Mouse (Mus musculus) stomach, embryonic 16.5 days (tissue): ENCODE measurements around the gene Ctla4. TPM values are rescaled to one million over a fixed set of nuclear protein-coding genes. Genes with fewer than 3 reads are reported as not detected.

Experiments
- ATAC-seq: fragments of 200-750 bp; cut with Nextera tagmentation; 2 replicates; pipeline ENCODE4 v1.8.0; 2017; ENCODE audit warnings: moderate number of reproducible peaks, moderate TSS enrichment; ENCODE audit not compliant: insufficient read depth, low FRiP score
- H3K27ac ChIP-seq: fragments of 300-500 bp; sonication (generic); 2 replicates; pipeline ENCODE4 v1.5.1; 2014; ENCODE audit warnings: low read length
- H3K27me3 ChIP-seq: fragments of 300-500 bp; sonication (generic); 2 replicates; pipeline ENCODE4 v1.6.1; 2014; ENCODE audit warnings: low read length, control low read depth, mixed read lengths; ENCODE audit not compliant: control insufficient read depth, insufficient read depth
- H3K36me3 ChIP-seq: fragments of 300-500 bp; sonication (generic); 2 replicates; pipeline ENCODE4 v1.6.1; 2014; ENCODE audit warnings: low read length; ENCODE audit not compliant: control insufficient read depth, insufficient read depth
- H3K4me1 ChIP-seq: fragments of 300-500 bp; sonication (generic); 2 replicates; pipeline ENCODE4 v1.6.1; 2014; ENCODE audit warnings: low read length, control low read depth, mixed read lengths; ENCODE audit not compliant: control insufficient read depth, insufficient read depth
- H3K4me2 ChIP-seq: fragments of 300-500 bp; sonication (generic); 2 replicates; pipeline ENCODE4 v1.6.1; 2014; ENCODE audit warnings: low read depth, low read length, mixed read lengths
- H3K4me3 ChIP-seq: fragments of 300-500 bp; sonication (generic); replicated peaks from 2 replicates; pipeline ENCODE4 v1.5.1; 2014; ENCODE audit warnings: mild to moderate bottlenecking, low read length
- H3K9ac ChIP-seq: fragments of 300-500 bp; sonication (generic); 2 replicates; pipeline ENCODE4 v1.6.1; 2014; ENCODE audit warnings: low read length
- H3K9me3 ChIP-seq: fragments of 300-500 bp; sonication (generic); replicated peaks from 2 replicates; pipeline ENCODE4 v1.6.1; 2016; ENCODE audit warnings: low read length, control low read depth; ENCODE audit not compliant: control insufficient read depth
- WGBS: fragments of 180-500 bp; shearing (Covaris S2); extraction: QIAGEN DNeasy Blood & Tissue Kit; methylation state at CpG from one replicate; pipeline ENCODE4 v1.1.7; 2014; 5-methylcytosine and 5-hydroxymethylcytosine counted together
- polyA plus RNA-seq: library from polyadenylated mRNA; unstranded; fragments of >200 nt; fragmentation: Nextera tagmentation; extraction: Ambion mirVana; gene quantifications from 2 replicates; pipeline ENCODE4 v1.2.1, GENCODE M21; 2015

The Ctla4 gene
- polyA plus RNA-seq, 1 experiment from 2014 or later = not detected

DNA sequence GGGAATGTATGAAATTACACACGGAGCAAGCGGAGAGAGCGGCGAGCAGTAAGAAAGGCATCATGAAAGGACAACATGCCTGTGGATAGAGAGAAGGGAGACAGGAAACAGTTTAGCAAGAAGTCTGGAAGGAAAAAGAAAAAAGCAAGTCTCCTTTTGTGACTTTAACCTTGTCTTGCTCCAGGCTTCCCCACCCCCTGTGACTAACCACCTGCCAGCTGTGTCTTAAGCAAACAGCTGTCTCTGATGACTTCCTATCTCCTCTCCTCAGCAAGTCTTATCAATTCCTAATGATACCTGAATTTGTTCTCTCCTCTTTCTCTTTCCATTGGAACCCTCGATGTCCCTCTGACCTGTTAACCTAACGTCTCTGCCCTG, 34.0 kb upstream of the Ctla4 start:
- no peak overlapping the region for H3K9ac ChIP-seq
- H3K27me3 ChIP-seq = no peaks in the 10 kb centered on the region
- H3K36me3 ChIP-seq = no peaks in the 10 kb centered on the region
- ATAC-seq = peak; percentile 25; the same call in 1 of the 2 replicates
- H3K9me3 ChIP-seq = no peaks in the 10 kb centered on the region
- no peak overlapping the region for H3K4me2 ChIP-seq
- 67% methylated on average over 6 of the region's 6 CpGs for WGBS
- H3K4me1 ChIP-seq = no peaks in the 10 kb centered on the region
- H3K27ac ChIP-seq = no peak overlapping the region
- no peak overlapping the region for H3K4me3 ChIP-seq

DNA sequence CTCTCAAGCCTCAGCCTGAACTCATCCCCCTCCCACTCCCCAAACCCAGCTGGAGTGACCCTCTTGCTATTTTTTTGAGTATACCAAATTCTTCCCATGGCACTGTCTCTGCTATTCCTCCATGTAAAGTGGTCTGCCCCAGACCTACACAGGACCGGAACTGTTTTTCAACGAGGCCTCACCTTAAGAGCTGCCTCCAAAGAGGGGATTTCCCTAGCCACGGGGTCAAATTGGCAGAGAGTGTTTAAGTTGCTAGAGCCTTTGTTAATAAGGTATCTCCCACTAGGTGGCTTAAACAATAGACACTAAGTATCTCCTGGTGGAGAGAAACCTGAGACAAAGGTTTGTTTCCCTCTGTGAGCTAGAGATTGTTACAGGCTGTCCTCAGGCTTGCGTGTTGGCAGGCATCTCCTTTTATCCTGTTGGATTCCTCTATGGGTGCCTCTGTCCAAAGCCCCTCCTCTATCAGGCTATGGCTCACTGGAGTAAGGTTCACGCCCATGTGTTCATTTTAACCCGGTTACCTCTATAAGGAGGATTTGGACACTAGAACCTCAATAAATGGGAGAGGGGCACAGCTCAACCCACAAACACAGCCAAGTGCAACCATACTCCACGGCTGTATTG, 33.4 kb upstream of the Ctla4 start:
- Histone ChIP-seq H3K9ac (no peak overlapping the region), H3K4me3 (no peak overlapping the region), H3K4me2 (no peak overlapping the region)

DNA sequence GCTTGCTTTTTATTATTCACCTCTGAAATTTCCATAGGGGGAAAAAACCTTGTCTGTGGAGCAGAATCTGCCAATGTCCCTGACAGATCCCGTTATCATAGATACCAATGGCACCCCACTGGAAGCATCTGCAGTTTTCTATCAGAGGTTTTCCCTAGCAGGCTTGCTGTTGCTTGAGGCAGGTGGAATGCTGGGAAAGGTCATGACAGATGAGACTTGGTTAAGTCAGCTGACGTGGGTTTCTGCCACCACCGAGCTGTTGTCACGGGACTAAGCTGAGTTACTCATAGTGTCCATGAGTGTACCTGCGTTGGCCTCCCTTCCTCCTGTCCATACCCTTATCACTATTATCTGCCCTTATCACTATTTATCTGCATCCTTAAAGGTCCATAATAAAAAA, 32.8 kb upstream of the Ctla4 start:
- no peak overlapping the region for H3K4me3 ChIP-seq
- H3K9me3 ChIP-seq = no peaks in the 10 kb centered on the region
- no peaks in the 10 kb centered on the region for H3K4me1 ChIP-seq
- no peaks in the 10 kb centered on the region for H3K36me3 ChIP-seq
- H3K27ac ChIP-seq = no peak overlapping the region
- WGBS = 88% methylated on average over 5 of the region's 5 CpGs
- H3K4me2 ChIP-seq = no peak overlapping the region
- ATAC-seq = no peak
- no peak overlapping the region for H3K9ac ChIP-seq
- no peaks in the 10 kb centered on the region for H3K27me3 ChIP-seq

More for the DNA sequence above, 33.4 kb upstream of the Ctla4 start:
- no peaks in the 10 kb centered on the region for H3K4me1 ChIP-seq
- WGBS = 58% methylated on average over 7 of the region's 7 CpGs
- H3K27me3 ChIP-seq = no peaks in the 10 kb centered on the region
- no peak for ATAC-seq
- no peak overlapping the region for H3K27ac ChIP-seq
- no peaks in the 10 kb centered on the region for H3K9me3 ChIP-seq
- H3K36me3 ChIP-seq = no peaks in the 10 kb centered on the region

GRCm38 (mm10) chr1:60857351-60858220, 29.2 kb upstream of the Ctla4 start:
- no peak overlapping the region for H3K9ac ChIP-seq
- H3K9me3 ChIP-seq = no peaks in the 10 kb centered on the region
- H3K27ac ChIP-seq = no peak overlapping the region
- H3K4me3 ChIP-seq = no peak overlapping the region
- no peaks in the 10 kb centered on the region for H3K36me3 ChIP-seq
- H3K4me1 ChIP-seq = no peaks in the 10 kb centered on the region
- H3K27me3 ChIP-seq = no peaks in the 10 kb centered on the region
- no peak for ATAC-seq
- no peak overlapping the region for H3K4me2 ChIP-seq
- WGBS = 73% methylated on average over 12 of the region's 12 CpGs

DNA sequence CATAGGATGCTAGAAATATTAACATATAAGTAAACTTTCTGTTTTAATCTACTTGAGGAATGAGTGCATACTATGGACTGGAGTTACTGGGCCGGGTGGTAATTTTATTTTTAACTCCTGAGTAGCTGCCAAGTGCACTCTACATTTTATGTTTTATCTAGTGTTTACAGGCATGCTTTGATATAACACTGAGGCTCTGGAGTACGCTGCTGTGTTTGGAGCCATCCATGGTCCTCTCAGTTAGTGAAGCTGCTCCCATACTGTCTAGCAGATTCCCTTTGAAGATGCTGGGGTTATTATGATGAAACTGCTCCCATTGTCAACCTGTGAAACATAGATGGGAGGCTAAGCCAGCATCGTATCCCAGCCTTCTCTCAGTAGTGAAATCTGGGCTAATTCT, 27.6 kb upstream of the Ctla4 start:
- Histone ChIP-seq H3K4me1 (0 out of 2 replicates have a peak, but pooled peaks cover 3% of the 10 kb centered on the region), H3K27ac (no peak overlapping the region), H3K36me3 (no peaks in the 10 kb centered on the region), H3K9ac (no peak overlapping the region), H3K27me3 (no peaks in the 10 kb centered on the region), H3K4me3 (no peak overlapping the region), H3K4me2 (no peak overlapping the region), H3K9me3 (no peaks in the 10 kb centered on the region)
- ATAC-seq = no peak
- 54% methylated on average over 3 of the region's 3 CpGs for WGBS

DNA sequence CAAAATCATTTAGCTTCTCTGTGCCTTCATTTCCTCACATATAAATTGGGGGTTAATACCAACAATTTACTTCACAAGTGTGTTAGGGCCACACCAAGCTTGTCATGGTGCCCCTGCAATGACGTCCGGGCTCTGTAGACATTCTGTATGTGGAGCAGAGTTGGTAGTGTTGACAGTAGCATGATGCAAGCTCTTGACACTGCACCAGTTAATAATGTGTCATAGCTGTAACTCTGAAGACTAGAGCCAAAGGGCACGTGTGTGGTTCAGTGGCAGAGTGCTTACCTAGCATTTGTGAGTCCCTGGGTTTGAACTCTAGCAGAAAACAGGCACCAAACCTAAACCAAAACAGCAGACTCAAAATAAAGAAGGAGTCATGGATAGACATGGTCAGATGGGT, 27.0 kb upstream of the Ctla4 start:
- 73% methylated on average over 3 of the region's 3 CpGs for WGBS
- H3K36me3 ChIP-seq = no peaks in the 10 kb centered on the region
- no peak overlapping the region for H3K4me3 ChIP-seq
- no peak for ATAC-seq
- no peaks in the 10 kb centered on the region for H3K27me3 ChIP-seq
- H3K9me3 ChIP-seq = no peaks in the 10 kb centered on the region
- H3K4me1 ChIP-seq = 0 out of 2 replicates have a peak, but pooled peaks cover 3% of the 10 kb centered on the region
- no peak overlapping the region for H3K27ac ChIP-seq
- H3K4me2 ChIP-seq = no peak overlapping the region
- H3K9ac ChIP-seq = no peak overlapping the region

GRCm38 (mm10) chr1:60860357-60860946, 26.3 kb upstream of the Ctla4 start:
- no peak overlapping the region for H3K4me3 ChIP-seq
- H3K9ac ChIP-seq = no peak overlapping the region
- no peaks in the 10 kb centered on the region for H3K36me3 ChIP-seq
- H3K27me3 ChIP-seq = no peaks in the 10 kb centered on the region
- no peak overlapping the region; the same call in 1 of the 2 replicates for H3K27ac ChIP-seq
- peak overlapping the region; percentile 43 for H3K4me2 ChIP-seq
- 0 out of 2 replicates have a peak, but pooled peaks cover 3% of the 10 kb centered on the region for H3K4me1 ChIP-seq
- no peak; the same call in 1 of the 2 replicates for ATAC-seq
- H3K9me3 ChIP-seq = no peaks in the 10 kb centered on the region
- 13% methylated on average over 3 of the region's 3 CpGs for WGBS

GRCm38 (mm10) chr1:60860955-60861354, 25.8 kb upstream of the Ctla4 start:
- WGBS = 48% methylated on average over 5 of the region's 5 CpGs
- no peaks in the 10 kb centered on the region for H3K36me3 ChIP-seq
- H3K4me1 ChIP-seq = 0 out of 2 replicates have a peak, but pooled peaks cover 3% of the 10 kb centered on the region
- peak overlapping the region; percentile 43 for H3K4me2 ChIP-seq
- no peak overlapping the region for H3K27ac ChIP-seq
- no peak for ATAC-seq
- no peak overlapping the region for H3K9ac ChIP-seq
- H3K4me3 ChIP-seq = no peak overlapping the region
- H3K9me3 ChIP-seq = no peaks in the 10 kb centered on the region
- H3K27me3 ChIP-seq = no peaks in the 10 kb centered on the region

DNA sequence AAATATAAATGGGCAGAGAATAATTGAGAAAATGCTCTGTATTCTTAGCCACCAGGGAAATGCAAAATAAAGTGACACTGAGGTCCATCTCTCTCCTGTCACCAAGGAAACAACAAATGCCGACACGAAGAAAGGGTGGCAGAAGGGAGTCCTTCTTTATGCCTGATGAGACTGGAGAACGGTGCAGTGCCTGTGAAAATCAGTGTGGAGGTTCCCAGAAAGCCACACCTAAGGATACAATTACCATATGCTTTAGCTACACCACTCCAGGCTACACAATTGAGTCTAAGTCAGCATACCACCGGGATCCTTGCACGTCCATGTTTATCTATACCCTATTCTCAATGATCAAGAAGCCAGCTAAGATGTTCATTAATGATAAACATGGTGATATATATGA, 25.4 kb upstream of the Ctla4 start:
- Histone ChIP-seq H3K27ac (no peak overlapping the region), H3K36me3 (no peaks in the 10 kb centered on the region), H3K4me1 (0 out of 2 replicates have a peak, but pooled peaks cover 3% of the 10 kb centered on the region), H3K4me2 (no peak overlapping the region), H3K4me3 (no peak overlapping the region), H3K9me3 (no peaks in the 10 kb centered on the region), H3K27me3 (no peaks in the 10 kb centered on the region), H3K9ac (no peak overlapping the region)
- 76% methylated on average over 5 of the region's 5 CpGs for WGBS
- no peak for ATAC-seq
